Mouse (Mus musculus): Measurements from ENCODE around the gene Zfp300.

The Zfp300 gene

GRCm38 (mm10) chrX:21088983-21089866 is at the start of gene Zfp300:
Gene Zfp300 (minus strand): TSS chrX:21089527.
- DNase-seq (ENCODE audit: low read depth, low spot score), result no peak

DNA sequence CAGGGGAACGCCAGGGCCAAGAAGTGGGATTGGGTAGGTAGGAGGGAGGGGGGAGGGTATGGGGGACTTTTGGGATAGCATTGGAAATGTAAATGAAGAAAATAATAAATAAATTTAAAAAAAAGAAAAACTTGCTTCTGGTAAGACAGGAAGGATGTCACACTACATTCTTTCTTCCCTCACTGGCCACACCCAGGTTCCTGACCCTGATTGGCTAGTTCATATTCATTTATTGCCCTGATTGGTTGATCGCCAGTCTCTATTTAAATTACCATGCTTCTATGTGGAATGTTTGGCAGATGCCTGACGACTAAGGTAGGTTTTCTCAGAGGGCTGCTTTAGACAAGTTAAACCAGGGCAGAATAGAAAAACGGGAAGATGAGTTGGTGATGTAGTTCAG is 26.2 kb upstream of the Zfp300 start, which contains the start of gene Ssxa1:
Gene Ssxa1 (plus strand): TSS at position 301 of the 400 bp plus-strand sequence.
- DNase-seq (ENCODE audit: low read depth, low spot score), result no peak

- DNase-seq (ENCODE audit: low read depth, low spot score), result no peak
Observed at GRCm38 (mm10) chrX:21089867-21090239, 526 bp upstream of the Zfp300 start.

- no peak for DNase-seq (ENCODE audit: low read depth, low spot score)
Observed at GRCm38 (mm10) chrX:21088645-21088982, 713 bp downstream of the Zfp300 start.

GRCm38 (mm10) chrX:21068106-21068505 is 21.2 kb downstream of the Zfp300 start, which contains the start of gene Spaca5:
Gene Spaca5 (plus strand): TSS chrX:21068406.
- no peak for DNase-seq (ENCODE audit: low read depth, low spot score)

- no peak for DNase-seq (ENCODE audit: low read depth, low spot score)
Observed at GRCm38 (mm10) chrX:21062544-21062890, 26.8 kb downstream of the Zfp300 start.

DNA sequence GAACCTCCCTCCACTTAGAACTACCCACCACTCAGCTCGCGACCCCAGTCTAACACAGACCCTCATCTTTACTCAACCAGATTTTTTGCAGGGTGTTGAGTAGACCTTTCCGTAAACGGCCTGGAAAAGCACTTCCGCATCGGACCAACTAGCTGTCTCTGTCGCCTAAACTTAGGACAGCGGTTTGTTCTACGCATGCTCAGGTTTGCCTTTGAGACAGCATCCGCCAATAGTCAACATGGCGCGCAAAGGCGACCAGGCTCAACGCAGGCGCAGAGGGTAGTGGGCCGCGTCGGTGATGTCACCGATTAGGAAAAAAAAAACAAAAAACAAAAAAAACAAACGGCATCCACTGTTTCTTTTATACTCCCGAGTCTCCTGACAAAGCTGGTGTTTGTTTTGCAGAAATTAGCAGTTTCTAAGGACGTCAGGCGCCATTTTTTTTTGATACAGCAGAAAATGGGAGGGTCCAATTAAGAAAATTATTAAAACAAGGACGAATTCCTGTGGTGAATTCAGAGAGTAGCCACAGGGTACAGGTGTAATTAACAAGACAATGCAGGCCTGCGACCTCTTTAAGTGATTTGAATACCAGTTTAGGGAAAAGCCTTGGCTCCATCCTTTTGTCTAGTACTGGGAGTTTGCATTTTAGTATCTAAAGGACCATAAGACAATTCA is 27.3 kb downstream of the Zfp300 start, which contains the start of gene Zfp182:
Gene Zfp182 (minus strand): TSS at position 451 of the 678 bp plus-strand sequence.
- DNase-seq (ENCODE audit: low read depth, low spot score), result peak; percentile 52

DNA sequence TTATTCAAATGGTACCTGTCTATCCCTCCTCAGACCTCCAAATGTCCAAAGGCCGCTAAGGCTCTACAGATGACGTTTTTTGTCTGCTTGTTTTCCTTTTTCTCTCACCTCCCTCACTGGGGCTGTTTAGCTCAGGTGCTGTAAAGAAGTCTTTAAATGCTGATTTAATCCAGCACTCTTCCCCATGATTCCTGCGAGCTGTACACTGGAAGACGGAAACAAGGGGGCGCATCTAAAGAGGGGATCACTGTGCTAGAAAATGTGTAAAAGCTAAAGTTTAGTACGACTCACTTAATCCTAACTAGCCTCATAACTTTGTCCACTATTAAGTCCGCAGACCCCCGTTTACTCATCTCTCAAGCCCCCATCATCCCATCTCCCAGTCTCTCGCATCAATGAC is 27.9 kb downstream of the Zfp300 start:
- no peak for DNase-seq (ENCODE audit: low read depth, low spot score)

All from c-Kit-negative CD71-positive TER-119-positive erythroid progenitor cells, embryonic 14.5 days (primary cell).